Mouse (Mus musculus): ENCODE results near the gene Pex16.

The Pex16 gene

DNA sequence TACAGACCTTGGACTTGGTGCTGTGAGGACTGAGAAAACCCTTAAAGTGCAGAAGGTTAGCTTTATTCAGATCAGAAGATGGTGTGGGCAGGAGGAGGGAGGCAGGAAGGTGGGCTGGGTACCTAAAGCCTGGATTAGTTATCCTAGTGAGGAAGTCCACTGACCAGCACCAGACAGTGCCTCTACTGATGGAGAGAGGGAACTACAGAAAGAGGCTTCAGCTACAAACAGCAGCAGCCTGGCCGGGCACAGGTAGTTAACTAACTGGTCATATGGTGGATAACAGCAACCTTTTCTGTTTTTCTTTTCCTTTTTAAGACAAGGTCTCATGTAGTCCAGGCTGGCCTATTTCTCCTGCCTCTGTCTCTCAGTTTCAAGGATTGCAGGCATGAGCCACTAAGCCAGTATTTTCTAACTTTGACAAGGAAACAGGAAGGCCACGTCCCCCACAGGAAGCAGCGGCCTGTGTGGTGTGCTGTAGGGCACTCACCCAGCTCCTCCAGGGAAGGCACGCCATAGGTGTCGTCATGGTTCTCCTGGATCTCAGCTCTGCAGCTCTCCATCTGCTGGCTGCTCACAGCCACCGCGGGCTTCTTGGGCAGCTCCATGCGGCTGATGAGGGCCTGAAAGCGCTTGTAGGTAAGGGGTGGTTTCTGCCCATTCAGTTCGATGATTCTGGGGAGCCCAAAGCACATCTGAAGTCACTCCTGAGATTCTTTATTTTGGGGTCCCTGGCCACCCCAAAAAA lies 48.1 kb downstream of the Pex16 start:
- no peak for DNase-seq (ENCODE audit: low spot score in 2 of 2)

GRCm38 (mm10) chr2:92423156-92423555 lies 48.7 kb downstream of the Pex16 start:
- no peak for DNase-seq (ENCODE audit: low spot score in 2 of 2)

GRCm38 (mm10) chr2:92423702-92424461 lies 49.4 kb downstream of the Pex16 start:
- peak; percentile 79 to 84 for DNase-seq (ENCODE audit: low spot score in 2 of 2)

- DNase-seq (ENCODE audit: low spot score in 2 of 2) = no peak
These were observed 50.2 kb downstream of the Pex16 start for GRCm38 (mm10) chr2:92424462-92425308.

DNA sequence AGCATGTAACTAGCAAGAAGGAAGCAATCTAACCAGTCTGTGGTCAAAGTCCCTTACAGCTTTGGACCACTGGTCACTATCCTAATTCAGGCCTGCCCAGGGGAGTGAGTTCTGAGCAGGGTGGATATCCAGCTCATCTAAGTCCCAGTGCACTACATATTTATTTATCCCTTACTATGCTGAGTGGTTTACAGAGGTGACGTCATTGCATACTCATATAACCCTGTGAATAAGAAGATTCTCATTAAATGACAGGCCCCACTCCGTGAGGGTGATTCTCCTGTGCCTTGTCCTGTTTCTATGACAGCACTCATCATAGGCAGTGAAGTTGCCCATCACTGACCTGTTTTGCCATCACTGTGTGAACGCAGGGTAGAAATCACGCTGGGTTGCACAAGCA lies 50.9 kb downstream of the Pex16 start:
- DNase-seq (ENCODE audit: low spot score in 2 of 2) = no peak

DNA sequence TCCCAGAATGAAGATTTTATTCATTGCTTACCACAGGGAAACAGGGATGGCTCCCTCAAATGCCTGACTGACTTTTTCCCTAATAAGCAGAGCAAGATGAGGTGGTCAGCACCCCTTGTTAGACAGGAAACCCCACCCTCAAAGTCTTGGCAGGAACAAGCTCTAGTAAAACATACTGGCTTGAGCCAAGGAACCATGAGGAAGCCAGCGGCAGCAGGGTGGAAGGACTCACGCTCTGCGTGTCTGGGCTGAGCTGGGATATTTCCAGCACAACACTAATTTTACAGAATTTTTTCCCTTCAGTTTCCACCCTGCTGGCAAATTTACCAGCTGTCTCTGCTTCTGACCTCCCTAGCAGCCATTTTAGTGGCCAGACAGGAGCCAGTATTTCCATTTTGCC lies 52.0 kb downstream of the Pex16 start:
- no peak for DNase-seq (ENCODE audit: low spot score in 2 of 2)

GRCm38 (mm10) chr2:92427882-92428281 lies 53.4 kb downstream of the Pex16 start:
- DNase-seq (ENCODE audit: low spot score in 2 of 2) = peak; percentile 76 to 87

GRCm38 (mm10) chr2:92430089-92430488 lies 55.6 kb downstream of the Pex16 start:
- no peak for DNase-seq (ENCODE audit: low spot score in 2 of 2)
